Mouse (Mus musculus) heart, adult 2 months (tissue): ENCODE data around the gene Tmprss13. TPM values are rescaled to one million over a fixed set of nuclear protein-coding genes. Genes with fewer than 3 reads are reported as not detected.

Source experiments
- DNase-seq, 2 experiments: peaks; one replicate each; pipeline ENCODE4 v3.0.0; 2021
- H3K27ac ChIP-seq: fragments of 200-600 bp; 2 replicates; pipeline ENCODE4 v1.8.1; 2022
- H3K27me3 ChIP-seq: fragments of 200-500 bp; 2 replicates; pipeline ENCODE4 v1.6.1; 2012; ENCODE audit warnings: mild to moderate bottlenecking, low read length, inconsistent platforms, mixed read lengths; ENCODE audit not compliant: control insufficient read depth, insufficient read depth
- H3K36me3 ChIP-seq: fragments of 200-500 bp; 2 replicates; pipeline ENCODE4 v1.6.1; 2012; ENCODE audit warnings: low read length, inconsistent platforms; ENCODE audit not compliant: control insufficient read depth, insufficient read depth
- H3K4me1 ChIP-seq: fragments of 200-500 bp; 2 replicates; pipeline ENCODE4 v1.6.1; 2011; ENCODE audit warnings: low read length; ENCODE audit not compliant: control insufficient read depth, insufficient read depth
- H3K4me3 ChIP-seq: fragments of 200-600 bp; 2 replicates; pipeline ENCODE4 v1.8.1; 2022
- H3K79me2 ChIP-seq: fragments of 200-500 bp; replicated peaks from 2 replicates; pipeline ENCODE4 v1.6.1; 2012; ENCODE audit warnings: mild to moderate bottlenecking, inconsistent platforms, low read length, moderate library complexity, mixed read lengths; ENCODE audit not compliant: control insufficient read depth, insufficient read depth
- H3K9ac ChIP-seq: fragments of 200-500 bp; 2 replicates; pipeline ENCODE4 v1.6.1; 2012; ENCODE audit warnings: low read depth, mild to moderate bottlenecking, control low read depth, inconsistent platforms, low read length, mixed read lengths
- CTCF ChIP-seq: fragments of 200-600 bp; IDR thresholded peaks from 2 replicates; pipeline ENCODE4 v1.8.1; 2022; ENCODE audit warnings: antibody characterized with exemption, mild to moderate bottlenecking, moderate library complexity
- EP300 ChIP-seq: fragments of 200-500 bp; IDR thresholded peaks from 2 replicates; pipeline ENCODE4 v1.6.1; 2011; ENCODE audit warnings: low read depth, low read length, control low read depth; ENCODE audit not compliant: insufficient read depth
- POLR2A ChIP-seq: fragments of 200-500 bp; IDR thresholded peaks from 2 replicates; pipeline ENCODE4 v1.6.1; 2011; ENCODE audit warnings: mild to moderate bottlenecking, low read depth, low read length, control low read depth; ENCODE audit not compliant: insufficient read depth
- WGBS: fragments of 180-500 bp; shearing (Covaris S2); methylation state at CpG from one replicate; pipeline ENCODE4 v1.1.7; 2018; 5-methylcytosine and 5-hydroxymethylcytosine counted together
- intact Hi-C: fragments of 180-260 bp; cut with DNase I; formaldehyde crosslinking; loops from one replicate; pipeline ENCODE4 v1.15.1; 2025
- polyA plus RNA-seq: library from polyadenylated mRNA; depleted of rRNA; stranded (reverse); fragments of >200 nt; gene quantifications from 2 replicates; pipeline ENCODE4 v1.2.3, GENCODE M21; 2012
- total RNA-seq, 2 experiments: library from RNA; stranded (reverse); gene quantifications; 2 replicates each; pipeline ENCODE4 v1.2.3; 2021

Gene Tmprss13
- total and polyA plus RNA-seq, 3 experiments: 5.4 to 6.9 (median 6.9) TPM

DNA sequence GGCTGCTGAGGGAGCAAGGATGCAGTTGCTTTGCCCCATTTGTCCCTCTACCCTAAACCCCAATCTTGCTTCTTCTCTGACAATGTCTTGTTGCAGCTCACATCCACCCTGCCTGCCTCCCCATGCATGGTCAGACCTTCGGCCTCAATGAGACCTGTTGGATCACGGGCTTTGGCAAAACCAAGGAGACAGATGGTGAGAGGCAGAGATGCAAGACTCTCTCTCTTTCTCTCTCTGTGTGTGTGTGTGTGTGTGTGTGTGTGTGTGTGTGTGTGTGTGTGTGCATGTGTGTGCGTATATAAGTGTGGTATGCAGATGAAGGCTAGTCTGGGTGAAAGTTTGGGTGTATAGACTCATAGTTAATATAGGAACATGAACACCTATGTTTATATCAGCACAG is 24.2 kb downstream of the Tmprss13 start:
- TF ChIP-seq CTCF (no peak), POLR2A (no peak), EP300 (no peak)
- intact Hi-C loops: no loop called here
- no peak for DNase-seq
- no peak overlapping the region for H3K4me3 ChIP-seq
- H3K36me3 ChIP-seq: no peaks in the 10 kb centered on the region
- no peaks in the 10 kb centered on the region for H3K4me1 ChIP-seq
- H3K79me2 ChIP-seq: no peaks in the 10 kb centered on the region
- H3K27ac ChIP-seq: no peak overlapping the region
- no peak overlapping the region for H3K9ac ChIP-seq
- no peaks in the 10 kb centered on the region for H3K27me3 ChIP-seq
- 91% methylated on average over 3 of the region's 3 CpGs for WGBS

DNA sequence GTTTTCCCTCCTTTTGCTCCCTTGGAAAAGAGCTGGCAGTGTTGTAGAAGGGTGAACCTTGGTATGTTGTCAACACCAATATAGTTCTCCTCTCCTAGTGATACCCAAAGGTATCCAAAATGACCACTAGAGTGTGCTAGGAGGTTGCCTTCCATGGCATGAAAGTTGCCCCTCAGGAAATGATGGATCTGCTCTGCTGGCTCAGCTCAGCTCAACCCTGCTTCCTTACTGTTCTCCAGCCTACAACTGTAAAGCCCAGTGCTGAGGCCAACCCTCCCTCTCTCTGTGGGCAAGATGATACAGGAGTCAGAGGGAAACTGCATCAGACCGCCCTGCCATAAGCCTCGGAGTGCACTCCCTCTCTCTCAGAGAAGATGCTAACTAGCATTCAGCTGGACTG is 26.6 kb downstream of the Tmprss13 start:
- Histone ChIP-seq H3K4me3 (no peak overlapping the region), H3K79me2 (no peaks in the 10 kb centered on the region), H3K27me3 (no peaks in the 10 kb centered on the region), H3K4me1 (no peaks in the 10 kb centered on the region), H3K36me3 (no peaks in the 10 kb centered on the region), H3K27ac (no peak overlapping the region), H3K9ac (no peak overlapping the region)
- WGBS: 50% methylated on average over 2 of the region's 2 CpGs
- TF ChIP-seq CTCF (peak; percentile 80), POLR2A (no peak), EP300 (0 out of 2 replicates have a peak, but pooled peaks have one; percentile 40)
- intact Hi-C loops: loop anchor here (1.0 to 2.0 kb wide), 2 partner anchors 43 to 45 kb away; no protein-coding TSS in a partner anchor
- DNase-seq: no peak

DNA sequence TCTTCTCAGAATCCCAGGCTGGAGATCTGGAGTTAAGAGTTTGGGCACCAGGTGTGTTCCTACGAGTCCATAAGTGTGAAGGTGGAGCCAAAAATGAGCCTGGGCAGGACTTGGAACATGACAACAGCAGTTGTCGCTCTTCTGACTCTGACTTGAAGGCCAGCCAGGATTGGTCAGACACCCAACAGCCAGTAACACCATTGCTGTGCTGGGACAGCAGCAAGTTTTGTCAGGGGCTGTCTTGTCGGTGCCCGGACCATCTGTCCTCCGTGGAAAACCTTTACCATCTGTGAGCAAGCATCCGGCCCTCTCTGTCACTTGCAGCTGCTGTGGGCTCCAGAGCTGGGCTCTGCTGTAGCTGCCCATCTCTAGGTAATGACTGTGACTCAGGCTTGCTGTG is 27.4 kb downstream of the Tmprss13 start:
- WGBS: 80% methylated on average over 6 of the region's 6 CpGs
- Histone ChIP-seq H3K27ac (no peak overlapping the region), H3K27me3 (no peaks in the 10 kb centered on the region), H3K36me3 (no peaks in the 10 kb centered on the region), H3K4me1 (no peaks in the 10 kb centered on the region), H3K9ac (no peak overlapping the region), H3K79me2 (no peaks in the 10 kb centered on the region), H3K4me3 (no peak overlapping the region)
- no peak for TF ChIP-seq POLR2A
- TF ChIP-seq EP300: no peak
- no peak for TF ChIP-seq CTCF
- intact Hi-C loops: no loop called here
- DNase-seq: no peak

DNA sequence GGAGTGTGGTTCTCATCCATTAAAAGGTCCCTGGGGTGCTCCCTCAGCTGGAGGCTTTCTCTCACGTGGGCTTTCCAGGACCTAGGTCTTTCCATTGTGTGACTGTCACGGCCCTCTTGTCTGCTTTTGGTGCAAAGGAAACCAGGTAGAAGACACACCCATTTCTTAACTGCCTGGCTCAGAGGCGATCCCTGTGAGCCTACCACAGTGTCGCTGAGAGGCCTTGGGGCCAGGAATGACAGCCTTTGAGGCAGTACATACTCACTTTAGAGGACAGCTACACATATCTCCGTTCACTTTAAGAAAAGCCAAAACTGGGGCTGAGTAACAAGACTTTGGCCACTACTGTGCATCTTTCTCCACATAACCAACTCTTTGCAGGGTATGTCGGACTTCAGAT is 29.7 kb downstream of the Tmprss13 start:
- no peak for DNase-seq
- WGBS: 77% methylated on average over 6 of the region's 6 CpGs
- TF ChIP-seq EP300 (no peak), CTCF (no peak), POLR2A (no peak)
- H3K36me3 ChIP-seq: no peaks in the 10 kb centered on the region
- no peak overlapping the region for H3K27ac ChIP-seq
- H3K27me3 ChIP-seq: no peaks in the 10 kb centered on the region
- no peaks in the 10 kb centered on the region for H3K4me1 ChIP-seq
- intact Hi-C loops: no loop called here
- no peak overlapping the region for H3K4me3 ChIP-seq
- H3K79me2 ChIP-seq: no peaks in the 10 kb centered on the region
- no peak overlapping the region for H3K9ac ChIP-seq

DNA sequence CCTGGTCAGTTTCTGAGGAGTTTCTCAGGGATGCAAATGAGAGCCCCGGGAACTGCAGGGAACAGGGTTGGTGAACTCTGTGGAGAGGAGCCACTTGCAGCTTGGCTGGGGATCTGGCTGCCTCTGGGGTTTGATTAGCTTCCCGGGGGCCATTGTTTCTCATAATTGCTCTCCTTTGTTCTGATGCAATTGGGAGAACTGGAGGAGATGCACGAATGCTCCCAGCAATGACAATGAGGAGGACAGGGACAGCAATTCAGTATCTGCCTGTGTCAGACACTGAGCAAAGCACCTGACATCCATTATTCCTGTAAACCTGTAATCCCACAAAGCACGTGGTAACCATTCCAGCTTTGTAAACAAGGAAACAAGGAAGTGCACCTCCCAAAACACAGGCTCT is 30.3 kb downstream of the Tmprss13 start:
- H3K79me2 ChIP-seq: no peaks in the 10 kb centered on the region
- intact Hi-C loops: no loop called here
- no peak for DNase-seq
- TF ChIP-seq EP300: no peak
- TF ChIP-seq CTCF: no peak
- no peak for TF ChIP-seq POLR2A
- no peaks in the 10 kb centered on the region for H3K36me3 ChIP-seq
- no peak overlapping the region for H3K4me3 ChIP-seq
- no peak overlapping the region for H3K27ac ChIP-seq
- no peak overlapping the region for H3K9ac ChIP-seq
- H3K27me3 ChIP-seq: no peaks in the 10 kb centered on the region
- 46% methylated on average over 4 of the region's 4 CpGs for WGBS
- no peaks in the 10 kb centered on the region for H3K4me1 ChIP-seq

DNA sequence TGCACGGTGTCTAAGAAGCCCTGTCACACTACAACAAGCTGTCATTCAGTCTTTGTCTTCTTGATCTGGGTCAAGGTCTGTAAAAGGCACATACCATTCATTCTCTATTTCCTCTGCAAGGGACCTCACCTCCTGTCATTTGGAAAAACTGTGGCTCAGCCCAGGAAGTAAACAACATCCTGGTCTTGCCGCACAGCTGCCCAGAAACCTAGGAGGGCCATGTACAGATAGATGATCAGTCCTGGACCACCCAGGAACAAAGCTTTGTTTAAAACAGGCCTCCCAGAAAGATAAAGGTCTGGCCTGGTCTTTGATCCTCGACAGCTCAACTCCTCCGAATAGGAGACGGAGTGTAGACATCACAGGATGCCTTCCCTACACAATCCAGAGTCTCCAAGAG is 31.0 kb downstream of the Tmprss13 start:
- TF ChIP-seq CTCF: no peak
- TF ChIP-seq POLR2A: no peak
- TF ChIP-seq EP300: no peak
- Histone ChIP-seq H3K9ac (no peak overlapping the region), H3K27ac (no peak overlapping the region), H3K4me1 (no peaks in the 10 kb centered on the region), H3K27me3 (no peaks in the 10 kb centered on the region), H3K4me3 (no peak overlapping the region), H3K36me3 (no peaks in the 10 kb centered on the region), H3K79me2 (no peaks in the 10 kb centered on the region)
- no peak for DNase-seq
- intact Hi-C loops: no loop called here
- 28% methylated on average over 5 of the region's 5 CpGs for WGBS
